Mouse (Mus musculus) thymus, postnatal 0 days (tissue): ENCODE results near the gene 1700030K09Rik. TPM values are rescaled to one million over a fixed set of nuclear protein-coding genes. Genes with fewer than 3 reads are reported as not detected.

Source experiments
- DNase-seq: peaks from one replicate; pipeline ENCODE4 v3.0.0-alpha.2; 2015; ENCODE audit warnings: low spot score
- microRNA-seq: library from miRNA; unstranded; fragments of <30 nt; microRNA quantifications from one replicate; pipeline ENCODE4, GENCODE M21; 2016; ENCODE audit warnings: borderline number of aligned reads
- polyA plus RNA-seq: library from polyadenylated mRNA; unstranded; fragments of >200 nt; fragmentation: Nextera tagmentation; extraction: Ambion mirVana; gene quantifications from 2 replicates; pipeline ENCODE4 v1.2.1, GENCODE M21; 2015

The 1700030K09Rik gene
- polyA plus RNA-seq, 1 experiment from 2014 or later: 8.0 TPM

- DNase-seq: no peak
Measured at GRCm38 (mm10) chr8:72504637-72505314, 61.1 kb downstream of the 1700030K09Rik start.

DNA sequence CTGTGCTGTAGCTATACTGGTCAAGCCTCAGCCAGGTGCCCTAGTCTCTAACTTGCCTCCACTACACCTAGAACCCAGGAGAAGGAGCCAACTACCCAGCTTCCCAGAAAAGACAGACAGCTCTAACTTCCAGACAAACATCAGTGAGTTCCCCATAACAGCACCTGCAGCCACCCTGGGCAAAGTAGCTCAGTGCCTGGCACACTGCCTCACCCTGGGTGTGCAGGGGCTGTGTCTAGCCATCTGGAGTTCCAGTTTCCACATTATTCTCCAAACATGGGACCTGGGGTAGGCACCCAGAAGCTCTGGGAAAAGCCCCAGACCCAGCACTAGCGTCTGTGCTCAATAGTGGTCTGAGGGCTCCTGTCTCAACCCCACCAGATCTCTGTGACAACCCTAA, 63.8 kb downstream of the 1700030K09Rik start:
- no peak for DNase-seq

Small RNA genes lying within 50 kb of the gene (microRNA-seq; reads per million reads assigned to microRNA genes)
- gene Mir7068: 1.2 reads per million

Other genes with a start within 250 kb of the 1700030K09Rik start
- gene Cib3, start 231.0 kb upstream of the 1700030K09Rik start, polyA plus RNA-seq: 0.44 and 0.67 TPM in 2 replicates
- gene Gm11034, start 230.2 kb upstream of the 1700030K09Rik start, polyA plus RNA-seq: not detected in 2 replicates
- gene Fam32a, start 224.2 kb upstream of the 1700030K09Rik start, polyA plus RNA-seq: 69.3 and 75.9 TPM in 2 replicates
- gene Ap1m1, start 203.9 kb upstream of the 1700030K09Rik start, polyA plus RNA-seq: 133 and 135 TPM in 2 replicates
- gene Gm10282, start 138.6 kb upstream of the 1700030K09Rik start, polyA plus RNA-seq: 32.8 and 33.9 TPM in 2 replicates
- 16.8 and 21.4 TPM in 2 replicates for gene Klf2, start 124.8 kb upstream of the 1700030K09Rik start, polyA plus RNA-seq
- 35.3 and 35.9 TPM in 2 replicates for gene Eps15l1, start 22.4 kb upstream of the 1700030K09Rik start, polyA plus RNA-seq
- gene Calr3, start within 50 bp of the 1700030K09Rik start, polyA plus RNA-seq: 1.4 TPM in 2 replicates
- gene Cherp, start 31.3 kb downstream of the 1700030K09Rik start, polyA plus RNA-seq: 36.7 and 41.3 TPM in 2 replicates
- gene Slc35e1, start 48.7 kb downstream of the 1700030K09Rik start, polyA plus RNA-seq: 11.9 and 13.8 TPM in 2 replicates
- 12.7 and 15.1 TPM in 2 replicates for gene Med26, start 104.4 kb downstream of the 1700030K09Rik start, polyA plus RNA-seq
- gene Smim7, start 127.2 kb downstream of the 1700030K09Rik start, polyA plus RNA-seq: 84.4 and 90.1 TPM in 2 replicates
- 9.7 and 10.6 TPM in 2 replicates for gene Tmem38a, start 128.2 kb downstream of the 1700030K09Rik start, polyA plus RNA-seq
- gene Nwd1, start 202.8 kb downstream of the 1700030K09Rik start, polyA plus RNA-seq: 2.3 and 3.1 TPM in 2 replicates